Comparison of ENCODE assay signal across 8 mouse cellular contexts in genomic region chr11:53706236-53706933, GRCm38 (mm10). TPM values are rescaled to one million over a fixed set of nuclear protein-coding genes. Genes with fewer than 3 reads are reported as not detected.
DNase-seq lines count a peak whose midpoint lies in the region; ATAC-seq and TF ChIP-seq lines count a peak whose summit lies in the region.

No protein-coding gene starts in this region.

- H3K27ac ChIP-seq in brown adipose tissue, adult 24 weeks (replicated peaks; ENCODE audit: low read depth, low read length): peak overlapping the region; percentile 6; the same call in 1 of the 2 replicates
- H3K27ac ChIP-seq in forebrain, embryonic 14.5 days (ENCODE audit: low read depth, low read length): 0 out of 2 replicates have a peak overlapping the region, but pooled peaks have one; percentile 39
- H3K27ac ChIP-seq in intestine, postnatal 0 days (ENCODE audit: low read depth, low read length): peak overlapping the region; percentile 75
- H3K27ac ChIP-seq in lung, embryonic 16.5 days (ENCODE audit: low read length): peak overlapping the region; percentile 87

- no peaks in the 10 kb centered on the region for H3K27me3 ChIP-seq in forebrain, embryonic 14.5 days (replicated peaks; ENCODE audit: control insufficient read depth, insufficient read depth, low read length)
- no peaks in the 10 kb centered on the region for H3K27me3 ChIP-seq in intestine, postnatal 0 days (replicated peaks; ENCODE audit: control insufficient read depth, insufficient read depth, low read length)
- H3K27me3 ChIP-seq in lung, embryonic 16.5 days (ENCODE audit: control insufficient read depth, insufficient read depth, low read depth, low read length): no peaks in the 10 kb centered on the region

- no peaks in the 10 kb centered on the region for H3K4me1 ChIP-seq in brown adipose tissue, adult 24 weeks (ENCODE audit: control insufficient read depth, insufficient read depth, insufficient read length, low read length)
- H3K4me1 ChIP-seq in forebrain, embryonic 14.5 days (ENCODE audit: control insufficient read depth, insufficient read depth, low read length): no peaks in the 10 kb centered on the region
- H3K4me1 ChIP-seq in intestine, postnatal 0 days (replicated peaks; ENCODE audit: control insufficient read depth, insufficient read depth, low read length): no peaks in the 10 kb centered on the region
- peaks cover 7% of the 10 kb centered on the region; the same call in 1 of the 2 replicates for H3K4me1 ChIP-seq in lung, embryonic 16.5 days (replicated peaks; ENCODE audit: control insufficient read depth, insufficient read depth, low read length)

- H3K36me3 ChIP-seq in forebrain, embryonic 14.5 days (ENCODE audit: control insufficient read depth, insufficient read depth, low read length): 0 out of 2 replicates have a peak, but pooled peaks cover 2% of the 10 kb centered on the region
- peaks cover 3% of the 10 kb centered on the region for H3K36me3 ChIP-seq in intestine, postnatal 0 days (ENCODE audit: control insufficient read depth, insufficient read depth)
- no peaks in the 10 kb centered on the region; the same call in 1 of the 2 replicates for H3K36me3 ChIP-seq in lung, embryonic 16.5 days (ENCODE audit: control insufficient read depth, insufficient read depth, low read length)

- WGBS in forebrain, embryonic 14.5 days: 9% methylated on average over 29 of the region's 29 CpGs
- WGBS in intestine, postnatal 0 days: 5% methylated on average over 29 of the region's 29 CpGs
- WGBS in lung, embryonic 16.5 days: 5% methylated on average over 29 of the region's 29 CpGs

- no peak; the same call in 1 of the 2 replicates for TF ChIP-seq CTCF in intestine, postnatal 0 days (IDR thresholded peaks at IDR 0.05; ENCODE audit: low read depth)

- peak overlapping the region; percentile 84 for H3K4me3 ChIP-seq in brown adipose tissue, adult 24 weeks (ENCODE audit: insufficient read depth, low read depth, low read length)
- H3K4me3 ChIP-seq in forebrain, embryonic 14.5 days (ENCODE audit: low read depth, low read length): peak overlapping the region; percentile 79
- peak overlapping the region; percentile 72 for H3K4me3 ChIP-seq in intestine, postnatal 0 days (ENCODE audit: low read depth, low read length)
- peak overlapping the region; percentile 82 for H3K4me3 ChIP-seq in lung, embryonic 16.5 days (ENCODE audit: low read length)

- no peaks in the 10 kb centered on the region for H3K9me3 ChIP-seq in forebrain, embryonic 14.5 days (replicated peaks; ENCODE audit: control insufficient read depth, low read length)
- no peaks in the 10 kb centered on the region for H3K9me3 ChIP-seq in intestine, postnatal 0 days (ENCODE audit: control insufficient read depth)
- H3K9me3 ChIP-seq in lung, embryonic 16.5 days (ENCODE audit: control insufficient read depth, low read length): no peaks in the 10 kb centered on the region

- H3K4me2 ChIP-seq in forebrain, embryonic 14.5 days (ENCODE audit: low read length): peak overlapping the region; percentile 88
- H3K4me2 ChIP-seq in intestine, postnatal 0 days (replicated peaks; ENCODE audit: low read depth): peak overlapping the region; percentile 85
- H3K4me2 ChIP-seq in lung, embryonic 16.5 days (ENCODE audit: low read depth, low read length): peak overlapping the region; percentile 88

- peak; percentile 18 to 44 for DNase-seq in spleen, adult 18-20 months
- no peak for DNase-seq in spleen, adult 12 weeks (ENCODE audit: low spot score)
- peak; percentile 53 for DNase-seq in forebrain, embryonic 14.5 days (ENCODE audit: low spot score)
- peak; percentile 30 for DNase-seq in right cerebral cortex, adult 18-20 months
- no peak for DNase-seq in natural killer cell, adult 2 months (ENCODE audit: low spot score in 2 of 2)

- H3K9ac ChIP-seq in forebrain, embryonic 14.5 days (ENCODE audit: low read length): peak overlapping the region; percentile 79
- H3K9ac ChIP-seq in intestine, postnatal 0 days (ENCODE audit: low read depth, low read length): peak overlapping the region; percentile 59
- H3K9ac ChIP-seq in lung, embryonic 16.5 days (ENCODE audit: low read length): peak overlapping the region; percentile 77

- ATAC-seq in forebrain, embryonic 14.5 days: peak; percentile 82
- peak; percentile 71 for ATAC-seq in intestine, postnatal 0 days
- ATAC-seq in lung, embryonic 16.5 days (ENCODE audit: low read depth): peak; percentile 81

RNA-seq across cellular contexts. Expression of gene Rad50, which starts 0.7 kb away (rescaled TPM):
- 3.9 and 4.8 TPM in 2 replicates for polyA plus RNA-seq in brown adipose tissue, adult 24 weeks (2012; ENCODE audit: insufficient read depth, insufficient read length, missing spikeins)
- 10.6 and 11.0 TPM in 2 replicates for polyA plus RNA-seq in forebrain, embryonic 14.5 days (2014; fragmentation: Nextera tagmentation; extraction: Ambion mirVana)
- 15.6 and 19.3 TPM in 2 replicates for polyA plus RNA-seq in intestine, postnatal 0 days (2015; fragmentation: Nextera tagmentation; extraction: Ambion mirVana)
- 29.5 and 33.7 TPM in 2 replicates for polyA plus RNA-seq in lung, embryonic 16.5 days (2015; fragmentation: Nextera tagmentation; extraction: Ambion mirVana)

RNA-seq across cellular contexts. Expression of gene Il5, which starts 14.2 kb away (rescaled TPM):
- not detected in 2 replicates for polyA plus RNA-seq in brown adipose tissue, adult 24 weeks (2012; ENCODE audit: insufficient read depth, insufficient read length, missing spikeins)
- not detected in 2 replicates for polyA plus RNA-seq in forebrain, embryonic 14.5 days (2014; fragmentation: Nextera tagmentation; extraction: Ambion mirVana)
- polyA plus RNA-seq in intestine, postnatal 0 days (2015; fragmentation: Nextera tagmentation; extraction: Ambion mirVana): not detected in 2 replicates
- not detected in 2 replicates for polyA plus RNA-seq in lung, embryonic 16.5 days (2015; fragmentation: Nextera tagmentation; extraction: Ambion mirVana)

Comparison
In these comparisons a context has a peak if more than half of its experiments do, and no peak if none do; other contexts are left out.
1. DNase-seq: peak in spleen, adult 18-20 months (2 of 2), forebrain, embryonic 14.5 days (single experiment) and right cerebral cortex, adult 18-20 months (single experiment); none in spleen, adult 12 weeks (single experiment) and natural killer cell, adult 2 months (0 of 2).
2. H3K27ac ChIP-seq: peak in every context shown above with its lines; median percentile 87 in lung, embryonic 16.5 days; 75 in intestine, postnatal 0 days; 39 in forebrain, embryonic 14.5 days; 6 in brown adipose tissue, adult 24 weeks.
3. Peak in every context shown above with its lines, with median percentiles within 50 percentile points of each other: H3K4me3 ChIP-seq, ATAC-seq, H3K4me2 ChIP-seq and H3K9ac ChIP-seq.